Mouse (Mus musculus) testis, adult 2 months (tissue): Measurements from ENCODE around the gene Txlng. TPM values are rescaled to one million over a fixed set of nuclear protein-coding genes. Genes with fewer than 3 reads are reported as not detected.

Experiments used
- H3K27ac ChIP-seq: fragments of 200-500 bp; 2 replicates; pipeline ENCODE4 v1.5.1; 2012; ENCODE audit warnings: low read depth, low read length; ENCODE audit not compliant: control insufficient read depth, insufficient read depth
- H3K27me3 ChIP-seq: fragments of 200-500 bp; 2 replicates; pipeline ENCODE4 v1.6.1; 2012; ENCODE audit warnings: mild to moderate bottlenecking, low read length, moderate library complexity; ENCODE audit not compliant: control insufficient read depth, insufficient read depth
- H3K36me3 ChIP-seq: fragments of 200-500 bp; 2 replicates; pipeline ENCODE4 v1.6.1; 2012; ENCODE audit warnings: mild to moderate bottlenecking, low read length; ENCODE audit not compliant: control insufficient read depth, insufficient read depth
- H3K4me1 ChIP-seq: fragments of 200-500 bp; 2 replicates; pipeline ENCODE4 v1.6.1; 2012; ENCODE audit warnings: low read length; ENCODE audit not compliant: control insufficient read depth, insufficient read depth
- H3K4me3 ChIP-seq: fragments of 200-500 bp; 2 replicates; pipeline ENCODE4 v1.5.1; 2012; ENCODE audit warnings: low read depth, mild to moderate bottlenecking, low read length, moderate library complexity, mixed read lengths; ENCODE audit not compliant: control insufficient read depth
- CTCF ChIP-seq: fragments of 200-500 bp; IDR thresholded peaks from 2 replicates; pipeline ENCODE4 v1.5.1; 2012; ENCODE audit warnings: low read depth, mild to moderate bottlenecking, inconsistent platforms, low read length, moderate library complexity; ENCODE audit not compliant: control insufficient read depth, insufficient read depth, insufficient replicate concordance
- POLR2A ChIP-seq: fragments of 200-500 bp; IDR thresholded peaks from 2 replicates; pipeline ENCODE4 v1.6.1; 2012; ENCODE audit warnings: low read depth, mild to moderate bottlenecking, inconsistent platforms, low read length, moderate library complexity; ENCODE audit not compliant: control insufficient read depth
- polyA plus RNA-seq: library from polyadenylated mRNA; depleted of rRNA; stranded (reverse); fragments of >200 nt; gene quantifications from 2 replicates; pipeline ENCODE4 v1.2.3, GENCODE M21; 2012; rRNA removed

The Txlng gene
- polyA plus RNA-seq, 1 experiment, result 1.7 TPM

- Histone ChIP-seq H3K36me3 (no peaks in the 10 kb centered on the region), H3K4me1 (peaks cover 10% of the 10 kb centered on the region), H3K4me3 (no peak overlapping the region), H3K27me3 (no peaks in the 10 kb centered on the region), H3K27ac (no peak overlapping the region)
- TF ChIP-seq CTCF (no peak), POLR2A (no peak)
Measured at GRCm38 (mm10) chrX:162730031-162730430, 99.2 kb downstream of the Txlng start.

Other genes starting within 250 kb of the Txlng start
- gene Reps2, start 185.8 kb downstream of the Txlng start, polyA plus RNA-seq, result 0.81 and 1.1 TPM in 2 replicates
- gene Rbbp7, start 69.1 kb downstream of the Txlng start, polyA plus RNA-seq, result 39.4 and 51.9 TPM in 2 replicates
- gene Syap1, start 59.0 kb upstream of the Txlng start, polyA plus RNA-seq, result 6.0 and 8.9 TPM in 2 replicates
- 6.2 and 6.7 TPM in 2 replicates for gene Ctps2, start 71.8 kb upstream of the Txlng start, polyA plus RNA-seq
- not detected in 2 replicates for gene S100g, start 135.1 kb upstream of the Txlng start, polyA plus RNA-seq